Mouse (Mus musculus): ENCODE data around the gene Gtpbp8. TPM values are rescaled to one million over a fixed set of nuclear protein-coding genes. Genes with fewer than 3 reads are reported as not detected.

Gene Gtpbp8
- polyA plus RNA-seq (2016; fragmentation: Nextera tagmentation; extraction: Ambion mirVana) = 24.7 and 25.5 TPM in 2 replicates

- peak; percentile 83 for DNase-seq (ENCODE audit: low spot score)
- H3K27ac ChIP-seq = peak within 1 kb of the TSS; percentile 95
- under 1% methylated on average over 47 of the region's 47 CpGs for WGBS
Measured at GRCm38 (mm10) chr16:44745866-44746562, at the start of gene Gtpbp8. Gene Gtpbp8 (minus strand): TSS chr16:44746363.

GRCm38 (mm10) chr16:44794416-44794815 is 48.3 kb upstream of the Gtpbp8 start:
- no peaks in the 10 kb centered on the region for H3K9me3 ChIP-seq (replicated peaks)
- no peaks in the 10 kb centered on the region for H3K36me3 ChIP-seq
- H3K4me1 ChIP-seq = no peaks in the 10 kb centered on the region
- no peaks in the 10 kb centered on the region for H3K27me3 ChIP-seq (ENCODE audit: low read depth, poor library complexity, severe bottlenecking)
- no peak overlapping the region for H3K27ac ChIP-seq
- H3K4me3 ChIP-seq = no peak overlapping the region
- DNase-seq (ENCODE audit: low spot score) = no peak

More at GRCm38 (mm10) chr16:44745866-44746562, at the start of gene Gtpbp8:
- H3K4me1 ChIP-seq = peaks cover 12% of the 10 kb centered on the region
- peak within 1 kb of the TSS; percentile 86 for H3K4me3 ChIP-seq
- peaks cover 12% of the 10 kb centered on the region for H3K36me3 ChIP-seq
- H3K9me3 ChIP-seq (replicated peaks) = no peaks in the 10 kb centered on the region
- no peaks in the 10 kb centered on the region for H3K27me3 ChIP-seq (ENCODE audit: low read depth, poor library complexity, severe bottlenecking)

GRCm38 (mm10) chr16:44786934-44787333 is 40.8 kb upstream of the Gtpbp8 start:
- Histone ChIP-seq H3K4me1 (no peaks in the 10 kb centered on the region), H3K27ac (no peak overlapping the region), H3K9me3 (replicated peaks) (no peaks in the 10 kb centered on the region), H3K27me3 (ENCODE audit: low read depth, poor library complexity, severe bottlenecking) (no peaks in the 10 kb centered on the region), H3K36me3 (no peaks in the 10 kb centered on the region), H3K4me3 (no peak overlapping the region)
- WGBS = 79% methylated on average over 1 of the region's 1 CpGs
- DNase-seq (ENCODE audit: low spot score) = no peak

- Histone ChIP-seq H3K4me1 (no peaks in the 10 kb centered on the region), H3K27ac (no peak overlapping the region), H3K27me3 (ENCODE audit: low read depth, poor library complexity, severe bottlenecking) (no peaks in the 10 kb centered on the region), H3K36me3 (no peaks in the 10 kb centered on the region), H3K9me3 (replicated peaks) (no peaks in the 10 kb centered on the region), H3K4me3 (no peak overlapping the region)
- WGBS = 70% methylated on average over 4 of the region's 4 CpGs
- no peak for DNase-seq (ENCODE audit: low spot score)
Measured at GRCm38 (mm10) chr16:44780751-44781150, 34.6 kb upstream of the Gtpbp8 start.

- Histone ChIP-seq H3K9me3 (replicated peaks) (no peaks in the 10 kb centered on the region), H3K27ac (no peak overlapping the region), H3K4me3 (no peak overlapping the region), H3K36me3 (no peaks in the 10 kb centered on the region), H3K27me3 (ENCODE audit: low read depth, poor library complexity, severe bottlenecking) (no peaks in the 10 kb centered on the region), H3K4me1 (no peaks in the 10 kb centered on the region)
- no peak for DNase-seq (ENCODE audit: low spot score)
- 92% methylated on average over 5 of the region's 5 CpGs for WGBS
Measured at GRCm38 (mm10) chr16:44779494-44779893, 33.3 kb upstream of the Gtpbp8 start.

- 86% methylated on average over 17 of the region's 17 CpGs for WGBS
- H3K9me3 ChIP-seq (replicated peaks) = no peaks in the 10 kb centered on the region
- no peaks in the 10 kb centered on the region for H3K4me1 ChIP-seq
- no peak overlapping the region for H3K4me3 ChIP-seq
- no peaks in the 10 kb centered on the region for H3K36me3 ChIP-seq
- no peaks in the 10 kb centered on the region for H3K27me3 ChIP-seq (ENCODE audit: low read depth, poor library complexity, severe bottlenecking)
- DNase-seq (ENCODE audit: low spot score) = no peak
- no peak overlapping the region for H3K27ac ChIP-seq
Measured at GRCm38 (mm10) chr16:44778538-44779147, 32.5 kb upstream of the Gtpbp8 start.

GRCm38 (mm10) chr16:44774201-44774600 is 28.0 kb upstream of the Gtpbp8 start:
- no peaks in the 10 kb centered on the region for H3K36me3 ChIP-seq
- 92% methylated on average over 6 of the region's 6 CpGs for WGBS
- no peak overlapping the region for H3K27ac ChIP-seq
- no peaks in the 10 kb centered on the region for H3K4me1 ChIP-seq
- no peaks in the 10 kb centered on the region for H3K9me3 ChIP-seq (replicated peaks)
- no peaks in the 10 kb centered on the region for H3K27me3 ChIP-seq (ENCODE audit: low read depth, poor library complexity, severe bottlenecking)
- no peak overlapping the region for H3K4me3 ChIP-seq
- DNase-seq (ENCODE audit: low spot score) = no peak

GRCm38 (mm10) chr16:44773673-44774072 is 27.5 kb upstream of the Gtpbp8 start:
- no peak overlapping the region for H3K27ac ChIP-seq
- 83% methylated on average over 3 of the region's 3 CpGs for WGBS
- no peak for DNase-seq (ENCODE audit: low spot score)
- H3K27me3 ChIP-seq (ENCODE audit: low read depth, poor library complexity, severe bottlenecking) = no peaks in the 10 kb centered on the region
- no peaks in the 10 kb centered on the region for H3K36me3 ChIP-seq
- no peak overlapping the region for H3K4me3 ChIP-seq
- H3K4me1 ChIP-seq = no peaks in the 10 kb centered on the region
- no peaks in the 10 kb centered on the region for H3K9me3 ChIP-seq (replicated peaks)

- Histone ChIP-seq H3K4me1 (no peaks in the 10 kb centered on the region), H3K4me3 (no peak overlapping the region), H3K27ac (no peak overlapping the region), H3K36me3 (no peaks in the 10 kb centered on the region), H3K9me3 (replicated peaks) (no peaks in the 10 kb centered on the region), H3K27me3 (ENCODE audit: low read depth, poor library complexity, severe bottlenecking) (no peaks in the 10 kb centered on the region)
- WGBS = 84% methylated on average over 6 of the region's 6 CpGs
- DNase-seq (ENCODE audit: low spot score) = no peak
Measured at GRCm38 (mm10) chr16:44772577-44772976, 26.4 kb upstream of the Gtpbp8 start.

GRCm38 (mm10) chr16:44767967-44768366 is 21.8 kb upstream of the Gtpbp8 start:
- no peak overlapping the region for H3K27ac ChIP-seq
- DNase-seq (ENCODE audit: low spot score) = no peak
- H3K27me3 ChIP-seq (ENCODE audit: low read depth, poor library complexity, severe bottlenecking) = no peaks in the 10 kb centered on the region
- no peak overlapping the region for H3K4me3 ChIP-seq
- H3K36me3 ChIP-seq = no peaks in the 10 kb centered on the region
- H3K9me3 ChIP-seq (replicated peaks) = no peaks in the 10 kb centered on the region
- 60% methylated on average over 2 of the region's 2 CpGs for WGBS
- H3K4me1 ChIP-seq = no peaks in the 10 kb centered on the region

- WGBS = 91% methylated on average over 7 of the region's 7 CpGs
- Histone ChIP-seq H3K27ac (no peak overlapping the region), H3K4me3 (no peak overlapping the region), H3K9me3 (replicated peaks) (no peaks in the 10 kb centered on the region), H3K36me3 (no peaks in the 10 kb centered on the region), H3K4me1 (no peaks in the 10 kb centered on the region), H3K27me3 (ENCODE audit: low read depth, poor library complexity, severe bottlenecking) (no peaks in the 10 kb centered on the region)
- no peak for DNase-seq (ENCODE audit: low spot score)
Measured at GRCm38 (mm10) chr16:44767506-44767905, 21.3 kb upstream of the Gtpbp8 start.

- DNase-seq (ENCODE audit: low spot score) = no peak
- Histone ChIP-seq H3K27ac (no peak overlapping the region), H3K27me3 (ENCODE audit: low read depth, poor library complexity, severe bottlenecking) (no peaks in the 10 kb centered on the region)
Measured at GRCm38 (mm10) chr16:44766320-44766892, 20.2 kb upstream of the Gtpbp8 start.

GRCm38 (mm10) chr16:44765555-44766319 is 19.6 kb upstream of the Gtpbp8 start, which contains the start of gene Cd200r1:
Gene Cd200r1 (plus strand): TSS chr16:44765736.
- no peaks in the 10 kb centered on the region for H3K27me3 ChIP-seq (ENCODE audit: low read depth, poor library complexity, severe bottlenecking)
- no peak within 1 kb of the TSS for H3K27ac ChIP-seq
- no peaks in the 10 kb centered on the region for H3K4me1 ChIP-seq
- H3K4me3 ChIP-seq = no peak within 1 kb of the TSS
- 79% methylated on average over 22 of the region's 22 CpGs for WGBS
- H3K9me3 ChIP-seq (replicated peaks) = no peaks in the 10 kb centered on the region
- H3K36me3 ChIP-seq = no peaks in the 10 kb centered on the region
- no peak for DNase-seq (ENCODE audit: low spot score)

More at GRCm38 (mm10) chr16:44766320-44766892, 20.2 kb upstream of the Gtpbp8 start:
- H3K36me3 ChIP-seq = no peaks in the 10 kb centered on the region
- no peaks in the 10 kb centered on the region for H3K4me1 ChIP-seq
- H3K4me3 ChIP-seq = no peak overlapping the region
- H3K9me3 ChIP-seq (replicated peaks) = no peaks in the 10 kb centered on the region
- WGBS = 92% methylated on average over 9 of the region's 9 CpGs

Measured in limb, embryonic 10.5 days (tissue).